Mouse (Mus musculus): Measurements from ENCODE around the gene Treml4. TPM values are rescaled to one million over a fixed set of nuclear protein-coding genes. Genes with fewer than 3 reads are reported as not detected.
"Not testable (repeated sequence)": the region's sequence is repeated elsewhere in the genome, so short reads cannot be mapped to it uniquely, and the experiment has no call there.

Gene Treml4
- polyA plus RNA-seq, 1 experiment from 2014 or later = 0.74 TPM

DNA sequence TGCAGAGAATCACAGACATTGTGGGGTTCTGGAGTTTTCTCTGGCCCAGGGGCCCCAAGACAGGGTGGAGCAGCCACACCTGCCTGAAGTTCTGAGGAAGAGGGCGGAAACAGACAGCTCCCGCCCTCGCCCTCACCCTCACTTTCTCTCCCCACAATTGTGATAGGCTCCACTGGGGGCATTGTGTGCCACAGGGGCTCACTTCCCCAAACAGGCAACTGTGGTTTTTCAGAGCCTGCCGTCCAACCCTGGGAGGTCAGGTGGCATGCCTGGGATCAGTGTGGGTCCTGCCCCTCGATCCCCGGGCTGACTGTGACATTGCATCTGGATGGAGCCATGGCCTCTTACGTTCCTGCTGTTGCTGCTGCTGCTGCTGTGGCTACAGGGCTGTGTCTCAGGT is 36.1 kb downstream of the Treml4 start:
- Histone ChIP-seq H3K9me3 (replicated peaks) (no peaks in the 10 kb centered on the region), H3K9ac (no peak overlapping the region), H3K4me3 (peak overlapping the region; percentile 30), H3K36me3 (no peaks in the 10 kb centered on the region), H3K4me1 (replicated peaks) (peaks cover 8% of the 10 kb centered on the region; the same call in 1 of the 2 replicates), H3K4me2 (peak overlapping the region; percentile 14), H3K27me3 (replicated peaks) (0 out of 2 replicates have a peak, but pooled peaks cover 4% of the 10 kb centered on the region), H3K27ac (ENCODE audit: poor library complexity, severe bottlenecking) (0 out of 2 replicates have a peak overlapping the region, but pooled peaks have one; percentile 30)
- 59% methylated on average over 7 of the region's 7 CpGs for WGBS
- ATAC-seq (ENCODE audit: insufficient number of reproducible peaks, low FRiP score) = peak; percentile 59

DNA sequence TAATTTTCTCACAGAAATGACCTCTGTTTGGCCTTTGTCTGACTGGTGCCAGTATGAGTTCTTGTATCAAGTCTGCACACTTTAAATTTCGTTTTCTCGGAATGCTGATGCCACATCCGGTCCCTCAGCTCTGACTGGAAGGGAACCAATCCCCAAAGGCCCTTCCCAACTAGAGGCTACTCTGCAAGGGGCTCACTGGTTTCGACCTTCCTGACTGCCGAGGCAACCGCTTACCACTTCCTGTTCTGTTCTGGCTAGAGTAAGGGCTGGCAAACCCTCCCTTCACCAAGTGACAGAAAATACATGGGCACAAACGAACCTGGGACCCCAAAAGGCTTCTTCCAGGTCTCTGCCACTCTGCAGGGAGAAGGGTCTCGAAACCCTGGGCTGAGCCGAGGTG is 36.8 kb downstream of the Treml4 start:
- Histone ChIP-seq H3K4me1 (replicated peaks) (peaks cover 8% of the 10 kb centered on the region; the same call in 1 of the 2 replicates), H3K4me3 (peak overlapping the region; percentile 30), H3K36me3 (no peaks in the 10 kb centered on the region), H3K27ac (ENCODE audit: poor library complexity, severe bottlenecking) (no peak overlapping the region), H3K27me3 (replicated peaks) (0 out of 2 replicates have a peak, but pooled peaks cover 4% of the 10 kb centered on the region), H3K4me2 (peak overlapping the region; percentile 14), H3K9ac (no peak overlapping the region), H3K9me3 (replicated peaks) (no peaks in the 10 kb centered on the region)
- ATAC-seq (ENCODE audit: insufficient number of reproducible peaks, low FRiP score) = no peak
- WGBS = 74% methylated on average over 9 of the region's 9 CpGs

DNA sequence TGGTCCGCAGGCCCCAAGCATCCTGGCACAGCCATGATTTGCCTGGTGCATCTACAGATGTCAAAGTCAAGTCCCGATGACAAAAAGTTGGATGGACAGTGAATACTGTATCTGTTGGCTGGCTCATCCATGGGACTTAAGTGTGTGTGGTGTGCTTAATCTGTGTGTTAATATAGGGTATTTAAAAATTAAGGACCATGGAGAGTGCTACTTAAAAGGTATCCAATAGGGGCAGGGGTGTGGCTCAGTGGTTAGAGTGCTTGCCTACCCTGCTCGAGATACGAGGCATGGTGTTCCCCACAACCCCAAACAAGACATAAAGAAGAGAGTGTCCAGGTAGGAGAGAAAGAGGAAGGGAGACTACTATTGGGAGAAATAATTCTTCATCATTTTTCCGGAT is 37.7 kb downstream of the Treml4 start:
- Histone ChIP-seq H3K9ac (no peak overlapping the region), H3K27ac (ENCODE audit: poor library complexity, severe bottlenecking) (no peak overlapping the region), H3K4me3 (no peak overlapping the region), H3K9me3 (replicated peaks) (no peaks in the 10 kb centered on the region), H3K4me2 (0 out of 2 replicates have a peak overlapping the region, but pooled peaks have one; percentile 14), H3K4me1 (replicated peaks) (peaks cover 8% of the 10 kb centered on the region; the same call in 1 of the 2 replicates), H3K36me3 (no peaks in the 10 kb centered on the region), H3K27me3 (replicated peaks) (0 out of 2 replicates have a peak, but pooled peaks cover 4% of the 10 kb centered on the region)
- ATAC-seq (ENCODE audit: insufficient number of reproducible peaks, low FRiP score) = no peak
- 86% methylated on average over 5 of the region's 5 CpGs for WGBS

DNA sequence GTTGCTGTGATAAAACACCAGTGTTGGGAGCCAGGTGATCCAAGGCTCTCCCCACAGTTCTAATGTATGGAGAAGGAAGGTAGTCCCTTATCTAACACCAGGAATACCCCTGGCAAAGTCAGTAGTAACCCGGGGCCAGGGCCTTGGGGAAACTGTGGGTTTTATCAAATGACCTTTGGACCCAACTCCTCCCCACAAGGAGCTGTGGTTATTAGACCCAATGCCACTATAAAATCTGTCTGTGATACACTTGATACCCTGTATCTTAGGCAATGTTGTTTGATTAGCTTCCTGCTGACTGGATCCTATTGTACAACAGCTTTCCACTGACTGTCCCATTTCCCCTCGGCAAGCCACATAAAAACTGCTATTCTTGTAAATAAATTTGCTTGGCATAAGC is 48.0 kb downstream of the Treml4 start:
- Histone ChIP-seq H3K9ac (no peak overlapping the region), H3K4me1 (replicated peaks) (no peaks in the 10 kb centered on the region), H3K9me3 (replicated peaks) (no peaks in the 10 kb centered on the region), H3K27me3 (replicated peaks) (no peaks in the 10 kb centered on the region), H3K36me3 (no peaks in the 10 kb centered on the region), H3K4me2 (no peak overlapping the region), H3K4me3 (no peak overlapping the region), H3K27ac (ENCODE audit: poor library complexity, severe bottlenecking) (no peak overlapping the region)
- whole genome bisulfite sequencing = 57% methylated on average over 2 of the region's 2 CpGs
- ATAC-seq (ENCODE audit: insufficient number of reproducible peaks, low FRiP score) = no peak

DNA sequence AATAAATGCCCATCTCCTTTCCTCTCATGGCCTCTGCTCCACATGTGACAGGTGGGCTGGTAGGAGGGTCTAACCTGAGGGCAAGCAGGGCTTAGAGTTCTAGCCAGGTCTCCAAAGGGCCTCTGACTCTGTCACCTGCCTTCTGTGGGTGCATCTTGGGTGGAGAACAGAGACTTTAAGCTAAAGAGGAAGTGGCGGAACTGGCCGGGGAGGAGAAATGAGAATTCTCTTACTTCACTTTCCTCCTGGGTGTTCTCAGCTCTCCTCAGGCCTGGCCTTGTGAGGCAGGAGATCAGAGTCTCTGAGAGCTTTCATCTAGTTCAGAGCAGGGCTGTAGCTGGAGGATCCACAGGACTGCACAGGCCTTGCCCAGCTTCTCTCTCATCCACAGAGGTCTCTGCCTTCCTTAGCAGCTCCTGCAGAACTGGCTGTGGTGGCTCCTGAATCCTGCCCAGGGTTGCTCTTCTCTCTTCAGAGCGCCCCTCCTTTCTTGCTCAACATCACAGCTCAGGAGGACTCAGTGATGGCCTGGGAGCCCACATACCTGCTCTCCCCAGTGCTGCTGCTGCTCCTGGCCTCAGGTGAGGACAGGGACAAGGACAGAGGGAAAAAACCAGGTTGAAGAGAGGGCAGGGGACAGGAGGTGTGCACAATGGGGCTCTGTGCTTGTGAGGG is 51.9 kb downstream of the Treml4 start, which contains the start of gene B430306N03Rik:
Gene B430306N03Rik, plus strand, starts transcription at position 237 of the 675 bp plus-strand sequence.
- whole genome bisulfite sequencing = 75% methylated on average over 3 of the region's 3 CpGs
- not testable (repeated sequence) for H3K9me3 ChIP-seq (replicated peaks); H3K27me3 ChIP-seq (replicated peaks); ATAC-seq (ENCODE audit: insufficient number of reproducible peaks, low FRiP score); H3K36me3 ChIP-seq; H3K9ac ChIP-seq; H3K4me3 ChIP-seq; H3K27ac ChIP-seq (ENCODE audit: poor library complexity, severe bottlenecking); H3K4me1 ChIP-seq (replicated peaks); H3K4me2 ChIP-seq

GRCm38 (mm10) chr17:48318686-48319085 is 54.6 kb downstream of the Treml4 start:
- Histone ChIP-seq H3K4me3 (no peak overlapping the region), H3K4me1 (replicated peaks) (no peaks in the 10 kb centered on the region), H3K36me3 (no peaks in the 10 kb centered on the region), H3K4me2 (no peak overlapping the region), H3K9me3 (replicated peaks) (no peaks in the 10 kb centered on the region), H3K27me3 (replicated peaks) (no peaks in the 10 kb centered on the region), H3K9ac (no peak overlapping the region), H3K27ac (ENCODE audit: poor library complexity, severe bottlenecking) (no peak overlapping the region)
- WGBS = 79% methylated on average over 1 of the region's 1 CpGs
- no peak for ATAC-seq (ENCODE audit: insufficient number of reproducible peaks, low FRiP score)

DNA sequence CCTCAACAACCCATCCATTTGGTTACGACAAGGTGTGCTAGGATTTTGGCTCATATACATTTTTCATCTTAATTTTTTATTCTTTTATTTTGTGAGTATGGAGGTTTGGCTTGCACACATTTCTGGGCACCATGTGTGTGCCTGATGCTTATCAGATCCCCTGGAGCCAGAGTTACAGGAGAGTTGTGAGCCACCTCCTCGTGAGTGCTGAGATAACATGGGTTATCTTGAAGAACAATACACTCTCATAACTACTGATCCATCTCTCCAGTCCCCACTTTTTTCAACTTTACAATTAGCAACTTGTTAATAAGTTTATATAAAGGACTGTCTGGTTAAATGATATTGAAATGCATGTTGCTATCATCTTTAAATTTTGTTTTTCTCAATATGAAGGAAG is 57.2 kb downstream of the Treml4 start:
- Histone ChIP-seq H3K9me3 (replicated peaks) (no peaks in the 10 kb centered on the region), H3K27ac (ENCODE audit: poor library complexity, severe bottlenecking) (no peak overlapping the region), H3K27me3 (replicated peaks) (no peaks in the 10 kb centered on the region), H3K4me2 (no peak overlapping the region), H3K4me1 (replicated peaks) (no peaks in the 10 kb centered on the region), H3K4me3 (no peak overlapping the region), H3K36me3 (no peaks in the 10 kb centered on the region), H3K9ac (no peak overlapping the region)
- no peak for ATAC-seq (ENCODE audit: insufficient number of reproducible peaks, low FRiP score)
- whole genome bisulfite sequencing = 60% methylated on average over 2 of the region's 2 CpGs

DNA sequence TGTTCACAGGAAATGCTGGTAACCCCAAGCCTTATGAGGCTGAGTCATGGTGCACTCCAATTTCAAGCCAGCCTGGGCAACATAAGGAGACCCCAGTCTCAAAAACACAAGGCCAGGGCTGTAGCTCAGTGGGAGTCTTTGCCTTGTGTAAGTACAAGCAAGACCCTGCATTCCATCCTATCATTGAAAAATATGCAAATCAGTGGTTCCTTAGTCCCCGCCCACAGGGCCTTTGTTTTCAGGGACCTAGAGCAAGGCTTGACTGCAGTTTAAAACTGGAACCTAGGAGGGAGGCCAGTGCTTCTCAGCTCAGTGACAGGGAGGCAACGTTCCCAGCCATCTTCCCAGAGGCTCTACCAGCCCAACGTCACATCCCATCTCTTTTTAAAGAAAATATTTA is 59.1 kb downstream of the Treml4 start:
- Histone ChIP-seq H3K36me3 (no peaks in the 10 kb centered on the region), H3K4me2 (no peak overlapping the region), H3K27ac (ENCODE audit: poor library complexity, severe bottlenecking) (no peak overlapping the region), H3K9me3 (replicated peaks) (no peaks in the 10 kb centered on the region), H3K4me1 (replicated peaks) (no peaks in the 10 kb centered on the region), H3K4me3 (no peak overlapping the region), H3K27me3 (replicated peaks) (no peaks in the 10 kb centered on the region), H3K9ac (no peak overlapping the region)
- no peak for ATAC-seq (ENCODE audit: insufficient number of reproducible peaks, low FRiP score)
- WGBS = 69% methylated on average over 3 of the region's 3 CpGs

GRCm38 (mm10) chr17:48324258-48324657 is 60.2 kb downstream of the Treml4 start:
- no peak for ATAC-seq (ENCODE audit: insufficient number of reproducible peaks, low FRiP score)
- no peaks in the 10 kb centered on the region for H3K27me3 ChIP-seq (replicated peaks)
- no peak overlapping the region for H3K9ac ChIP-seq
- no peaks in the 10 kb centered on the region for H3K4me1 ChIP-seq (replicated peaks)
- H3K9me3 ChIP-seq (replicated peaks) = no peaks in the 10 kb centered on the region
- H3K27ac ChIP-seq (ENCODE audit: poor library complexity, severe bottlenecking) = no peak overlapping the region
- no peak overlapping the region for H3K4me2 ChIP-seq
- no peaks in the 10 kb centered on the region for H3K36me3 ChIP-seq
- 86% methylated on average over 5 of the region's 5 CpGs for WGBS
- no peak overlapping the region for H3K4me3 ChIP-seq

Other genes with a start within 250 kb of the Treml4 start
- gene 1700122O11Rik, start 226.0 kb upstream of the Treml4 start, polyA plus RNA-seq (2016; fragmentation: Nextera tagmentation; extraction: Ambion mirVana) = not detected in 2 replicates
- not detected in 2 replicates for gene 1700067P10Rik, start 175.0 kb upstream of the Treml4 start, polyA plus RNA-seq (2016; fragmentation: Nextera tagmentation; extraction: Ambion mirVana)
- not detected in 2 replicates for gene 9830107B12Rik, start 118.0 kb upstream of the Treml4 start, polyA plus RNA-seq (2016; fragmentation: Nextera tagmentation; extraction: Ambion mirVana)
- not detected in 2 replicates for gene A530064D06Rik, start 97.0 kb upstream of the Treml4 start, polyA plus RNA-seq (2016; fragmentation: Nextera tagmentation; extraction: Ambion mirVana)
- 0.08 and 0.22 TPM in 2 replicates for gene Trem1, start 31.5 kb upstream of the Treml4 start, polyA plus RNA-seq (2016; fragmentation: Nextera tagmentation; extraction: Ambion mirVana)
- gene Trem3, start 16.5 kb upstream of the Treml4 start, polyA plus RNA-seq (2016; fragmentation: Nextera tagmentation; extraction: Ambion mirVana) = not detected in 2 replicates
- gene Treml2, start 35.2 kb downstream of the Treml4 start, polyA plus RNA-seq (2016; fragmentation: Nextera tagmentation; extraction: Ambion mirVana) = 0.82 and 0.97 TPM in 2 replicates
- 0.13 and 0.15 TPM in 2 replicates for gene B430306N03Rik, start 51.8 kb downstream of the Treml4 start, polyA plus RNA-seq (2016; fragmentation: Nextera tagmentation; extraction: Ambion mirVana)
- 1.5 and 1.7 TPM in 2 replicates for gene Trem2, start 82.1 kb downstream of the Treml4 start, polyA plus RNA-seq (2016; fragmentation: Nextera tagmentation; extraction: Ambion mirVana)
- 4.3 and 6.1 TPM in 2 replicates for gene Treml1, start 95.6 kb downstream of the Treml4 start, polyA plus RNA-seq (2016; fragmentation: Nextera tagmentation; extraction: Ambion mirVana)
- 13.7 and 14.0 TPM in 2 replicates for gene Nfya, start 145.6 kb downstream of the Treml4 start, polyA plus RNA-seq (2016; fragmentation: Nextera tagmentation; extraction: Ambion mirVana)
- gene Oard1, start 145.7 kb downstream of the Treml4 start, polyA plus RNA-seq (2016; fragmentation: Nextera tagmentation; extraction: Ambion mirVana) = 43.6 and 45.4 TPM in 2 replicates
- 199 and 207 TPM in 2 replicates for gene Apobec2, start 168.6 kb downstream of the Treml4 start, polyA plus RNA-seq (2016; fragmentation: Nextera tagmentation; extraction: Ambion mirVana)
- 4.5 and 5.7 TPM in 2 replicates for gene Tspo2, start 187.2 kb downstream of the Treml4 start, polyA plus RNA-seq (2016; fragmentation: Nextera tagmentation; extraction: Ambion mirVana)
- 0.09 and 0.36 TPM in 2 replicates for gene Unc5cl, start 190.6 kb downstream of the Treml4 start, polyA plus RNA-seq (2016; fragmentation: Nextera tagmentation; extraction: Ambion mirVana)